Mouse (Mus musculus) gastrocnemius, postnatal 14 days (tissue): ENCODE results near the gene Calcrl. TPM values are rescaled to one million over a fixed set of nuclear protein-coding genes. Genes with fewer than 3 reads are reported as not detected.
A peak's percentile ranks its signal among the peaks of the same experiment; 100 is the strongest.
"Not testable (repeated sequence)": the region's sequence is repeated elsewhere in the genome, so short reads cannot be mapped to it uniquely, and the experiment has no call there.

Experiments used
- DNase-seq: peaks from one replicate; pipeline ENCODE4 v3.0.0; 2021; ENCODE audit warnings: mixed read lengths
- intact Hi-C: fragments of 180-260 bp; cut with DNase I; formaldehyde crosslinking; loops from one replicate; pipeline ENCODE4 v1.15.1; 2025; ENCODE audit warnings: low total_unique reads
- total RNA-seq, 2 experiments: library from RNA; stranded (reverse); gene quantifications; 2 replicates each; pipeline ENCODE4 v1.2.3; 2021

Calcrl gene
- total RNA-seq, 2 experiments from 2014 or later: 21.9 to 27.6 TPM

- intact Hi-C loops: no loop called here
- DNase-seq: no peak
Measured at GRCm38 (mm10) chr2:84402713-84403112, 22.5 kb downstream of the Calcrl start.

DNA sequence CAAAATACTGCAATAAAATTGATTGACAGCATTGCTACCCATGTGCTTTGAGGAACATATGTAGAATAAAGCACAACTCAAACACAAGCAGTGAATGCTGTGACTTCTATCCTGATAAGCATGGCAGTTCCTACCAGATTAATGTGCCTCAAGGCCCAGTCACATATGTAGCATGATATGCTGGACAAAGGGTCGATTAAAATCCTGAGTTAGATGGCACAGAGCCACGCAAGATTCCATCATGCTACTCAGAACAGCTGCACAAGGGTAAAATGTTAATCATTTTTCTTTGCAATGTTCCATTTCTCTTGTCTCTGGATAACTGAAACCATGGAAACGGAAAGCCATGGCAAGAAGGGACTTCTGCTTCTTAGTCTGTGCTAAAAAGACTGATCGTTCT lies 28.7 kb downstream of the Calcrl start:
- intact Hi-C loops: no loop called here
- DNase-seq: no peak

DNA sequence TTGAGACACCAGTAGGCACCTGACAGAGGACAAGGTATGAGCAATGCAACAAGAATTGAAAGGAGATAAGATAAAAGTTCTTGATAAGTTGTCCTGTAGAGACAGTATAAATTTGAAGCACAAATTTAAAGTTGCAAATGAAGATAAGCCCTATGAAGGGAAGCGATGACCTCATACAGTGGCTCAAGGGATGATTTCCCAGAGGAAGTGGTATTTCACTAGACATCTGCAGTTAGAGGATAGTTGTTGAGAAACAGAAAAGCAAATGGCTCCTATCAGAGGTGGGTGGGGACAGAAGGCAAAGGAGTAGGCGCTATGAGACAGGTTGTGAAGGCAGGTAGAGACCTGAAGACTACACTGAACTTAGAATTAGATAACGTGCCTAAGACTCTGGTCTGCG lies 32.0 kb downstream of the Calcrl start:
- no peak for DNase-seq
- intact Hi-C loops: no loop called here

DNA sequence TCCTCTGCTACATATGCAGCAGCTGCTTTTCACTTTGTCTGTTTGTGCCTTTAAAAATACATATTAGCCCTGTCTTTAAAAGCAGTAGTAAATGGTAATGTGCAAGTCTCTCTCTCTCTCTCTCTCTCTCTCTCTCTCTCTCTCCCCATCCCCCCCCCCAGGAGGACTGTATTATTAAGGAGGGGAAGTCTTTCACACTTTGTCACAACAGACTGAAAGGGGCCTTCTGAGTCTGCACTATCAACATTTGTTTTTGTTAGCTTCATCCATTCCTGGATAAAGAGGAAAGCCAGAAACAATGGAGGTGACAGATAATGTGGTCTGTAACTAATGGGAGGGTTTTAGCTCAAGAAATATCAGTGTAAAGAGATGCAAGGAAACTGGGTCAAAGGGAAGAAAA lies 36.1 kb downstream of the Calcrl start:
- intact Hi-C loops: no loop called here
- DNase-seq: no peak

- DNase-seq, intact Hi-C loops: not testable (repeated sequence)
Measured at GRCm38 (mm10) chr2:84388537-84388936, 36.7 kb downstream of the Calcrl start.

GRCm38 (mm10) chr2:84388023-84388416 lies 37.2 kb downstream of the Calcrl start:
- intact Hi-C loops: no loop called here
- no peak for DNase-seq

- no peak for DNase-seq
- intact Hi-C loops: no loop called here
Measured at GRCm38 (mm10) chr2:84387394-84388022, 37.7 kb downstream of the Calcrl start.

- intact Hi-C loops: no loop called here
- DNase-seq: no peak
Measured at GRCm38 (mm10) chr2:84386563-84387393, 38.4 kb downstream of the Calcrl start.

GRCm38 (mm10) chr2:84384911-84385693 lies 40.1 kb downstream of the Calcrl start:
- intact Hi-C loops: no loop called here
- no peak for DNase-seq

GRCm38 (mm10) chr2:84383828-84384227 lies 41.4 kb downstream of the Calcrl start:
- no peak for DNase-seq
- intact Hi-C loops: no loop called here

- intact Hi-C loops: no loop called here
- no peak for DNase-seq
Measured at GRCm38 (mm10) chr2:84382556-84382955, 42.7 kb downstream of the Calcrl start.

- intact Hi-C loops: no loop called here
- DNase-seq: no peak
Measured at GRCm38 (mm10) chr2:84381997-84382396, 43.2 kb downstream of the Calcrl start.

DNA sequence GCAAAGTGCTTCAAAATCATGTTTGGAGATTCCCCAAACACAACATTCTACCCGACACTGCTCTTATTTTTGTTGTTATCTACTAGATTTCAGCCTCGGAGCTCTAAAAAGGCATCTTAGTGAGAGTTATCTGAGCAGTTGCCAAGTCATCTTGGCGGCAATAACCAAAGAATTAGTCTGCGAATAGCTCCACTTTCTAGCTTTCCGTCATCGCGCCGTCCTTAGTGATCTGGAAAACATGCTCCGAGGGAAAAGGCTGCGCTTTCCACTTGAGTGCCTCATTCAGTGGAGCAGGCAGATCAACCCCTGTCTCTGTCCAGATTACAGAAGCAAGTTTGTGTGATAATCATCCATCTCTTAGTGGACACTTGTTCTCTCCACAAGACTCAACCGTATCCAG lies 44.4 kb downstream of the Calcrl start:
- DNase-seq: peak; percentile 18
- intact Hi-C loops: no loop called here

- intact Hi-C loops: no loop called here
- DNase-seq: no peak
Measured at GRCm38 (mm10) chr2:84378678-84379077, 46.5 kb downstream of the Calcrl start.

- intact Hi-C loops: no loop called here
Measured at GRCm38 (mm10) chr2:84369256-84369655, 56.0 kb downstream of the Calcrl start.

DNA sequence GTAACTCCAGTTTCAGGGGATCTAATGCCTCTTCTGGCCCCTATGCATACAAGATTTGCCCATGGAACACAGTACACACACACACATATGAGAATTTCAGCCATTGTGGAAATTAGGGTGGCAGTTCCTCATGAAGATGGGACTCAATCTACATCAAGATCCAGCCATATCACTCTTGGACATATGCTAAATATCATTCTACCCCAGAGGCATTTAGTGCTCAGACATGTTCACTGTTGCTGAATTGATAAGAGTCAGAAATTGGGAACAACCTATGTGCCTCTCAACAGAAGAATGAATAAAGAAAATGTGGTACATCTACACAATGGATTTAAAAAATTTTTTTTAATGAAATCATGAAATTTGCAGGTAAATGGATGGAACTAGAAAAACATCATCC lies 58.5 kb downstream of the Calcrl start:
- intact Hi-C loops: no loop called here
- DNase-seq: no peak

More at GRCm38 (mm10) chr2:84369256-84369655, 56.0 kb downstream of the Calcrl start:
- DNase-seq: no peak

DNA sequence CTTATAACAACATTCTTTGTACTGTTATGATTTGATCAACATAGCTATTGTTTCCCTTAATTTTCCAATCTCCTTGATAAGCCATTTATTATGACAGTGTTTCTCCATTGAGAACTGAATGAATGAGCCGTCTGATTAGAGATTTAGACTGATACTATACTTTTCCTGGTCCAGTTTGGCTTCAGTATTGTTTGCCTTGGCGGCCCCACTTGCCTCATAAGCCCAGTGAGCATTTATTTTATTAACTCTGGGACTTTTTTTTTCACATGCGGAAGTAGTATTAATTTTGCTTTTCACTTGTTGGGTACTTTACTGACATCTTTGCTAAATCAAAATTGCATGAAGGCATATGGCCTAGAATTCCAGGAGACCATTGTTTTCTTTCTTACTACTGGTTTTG lies 59.9 kb downstream of the Calcrl start:
- DNase-seq: no peak

GRCm38 (mm10) chr2:84362779-84363719 lies 62.2 kb downstream of the Calcrl start:
- intact Hi-C loops: no loop called here
- DNase-seq: no peak

More for the DNA sequence above, 59.9 kb downstream of the Calcrl start:
- intact Hi-C loops: no loop called here

- intact Hi-C loops: no loop called here
- DNase-seq: no peak
Measured at GRCm38 (mm10) chr2:84358690-84359343, 66.4 kb downstream of the Calcrl start.
